Mouse (Mus musculus) bone marrow macrophage, adult 2 months (primary cell): ENCODE results near the gene Ric1.

Experiments
- CTCF ChIP-seq: IDR thresholded peaks from 2 replicates; pipeline ENCODE4 v1.5.1; 2012; ENCODE audit warnings: low read depth, mild to moderate bottlenecking, low read length, moderate library complexity
- POLR2A ChIP-seq: IDR thresholded peaks from 2 replicates; pipeline ENCODE4 v1.6.1; 2012; ENCODE audit warnings: mild to moderate bottlenecking, low read depth, low read length, borderline replicate concordance

GRCm38 (mm10) chr19:29562603-29563002 lies 40.5 kb downstream of the Ric1 start:
- TF ChIP-seq CTCF = no peak
- TF ChIP-seq POLR2A = no peak
